Mouse (Mus musculus) E14TG2a.4 (cell line): ENCODE data around the gene Ddrgk1.
A peak's percentile ranks its signal among the peaks of the same experiment; 100 is the strongest.

Experiments used
- H3K27me3 ChIP-seq: 2 replicates; pipeline ENCODE4 v1.6.1; 2014; ENCODE audit warnings: low read length, control low read depth; ENCODE audit not compliant: insufficient read depth
- H3K36me3 ChIP-seq: 2 replicates; pipeline ENCODE4 v1.6.1; 2014; ENCODE audit warnings: low read length, control low read depth; ENCODE audit not compliant: insufficient read depth
- H3K4me1 ChIP-seq: replicated peaks from 2 replicates; pipeline ENCODE4 v1.6.1; 2014; ENCODE audit warnings: low read depth, low read length, control low read depth
- H3K4me3 ChIP-seq: replicated peaks from 2 replicates; pipeline ENCODE4 v1.5.1; 2014; ENCODE audit warnings: mild to moderate bottlenecking, low read length
- H3K9me3 ChIP-seq: 2 replicates; pipeline ENCODE4 v1.6.1; 2014; ENCODE audit warnings: low read length, control low read depth
- CTCF ChIP-seq: conservative IDR thresholded peaks from 2 replicates; pipeline ENCODE4 v1.5.1; 2014; ENCODE audit warnings: low read length
- NANOG ChIP-seq: IDR thresholded peaks from 2 replicates; pipeline ENCODE4 v1.6.1; 2014; ENCODE audit warnings: borderline replicate concordance, low read length, mixed read lengths
- POU5F1 ChIP-seq: IDR thresholded peaks from 2 replicates; pipeline ENCODE4 v1.6.1; 2014; ENCODE audit warnings: low read length, borderline replicate concordance

Gene Ddrgk1

GRCm38 (mm10) chr2:130642684-130643369 lies 21.6 kb downstream of the Ddrgk1 start, which contains the start of gene Lzts3:
Gene Lzts3 (minus strand): TSS chr2:130642803.
- TF ChIP-seq CTCF: no peak
- TF ChIP-seq POU5F1: no peak
- no peak for TF ChIP-seq NANOG
- no peaks in the 10 kb centered on the region for H3K36me3 ChIP-seq
- H3K9me3 ChIP-seq: no peaks in the 10 kb centered on the region
- peaks cover 38% of the 10 kb centered on the region for H3K4me1 ChIP-seq
- peaks cover 27% of the 10 kb centered on the region for H3K27me3 ChIP-seq
- peak within 1 kb of the TSS; percentile 86 for H3K4me3 ChIP-seq

GRCm38 (mm10) chr2:130642197-130642660 lies 22.2 kb downstream of the Ddrgk1 start:
- Histone ChIP-seq H3K4me3 (peak overlapping the region; percentile 86), H3K9me3 (no peaks in the 10 kb centered on the region), H3K4me1 (peaks cover 44% of the 10 kb centered on the region), H3K27me3 (peaks cover 33% of the 10 kb centered on the region), H3K36me3 (no peaks in the 10 kb centered on the region)
- TF ChIP-seq POU5F1: no peak
- TF ChIP-seq CTCF: no peak

DNA sequence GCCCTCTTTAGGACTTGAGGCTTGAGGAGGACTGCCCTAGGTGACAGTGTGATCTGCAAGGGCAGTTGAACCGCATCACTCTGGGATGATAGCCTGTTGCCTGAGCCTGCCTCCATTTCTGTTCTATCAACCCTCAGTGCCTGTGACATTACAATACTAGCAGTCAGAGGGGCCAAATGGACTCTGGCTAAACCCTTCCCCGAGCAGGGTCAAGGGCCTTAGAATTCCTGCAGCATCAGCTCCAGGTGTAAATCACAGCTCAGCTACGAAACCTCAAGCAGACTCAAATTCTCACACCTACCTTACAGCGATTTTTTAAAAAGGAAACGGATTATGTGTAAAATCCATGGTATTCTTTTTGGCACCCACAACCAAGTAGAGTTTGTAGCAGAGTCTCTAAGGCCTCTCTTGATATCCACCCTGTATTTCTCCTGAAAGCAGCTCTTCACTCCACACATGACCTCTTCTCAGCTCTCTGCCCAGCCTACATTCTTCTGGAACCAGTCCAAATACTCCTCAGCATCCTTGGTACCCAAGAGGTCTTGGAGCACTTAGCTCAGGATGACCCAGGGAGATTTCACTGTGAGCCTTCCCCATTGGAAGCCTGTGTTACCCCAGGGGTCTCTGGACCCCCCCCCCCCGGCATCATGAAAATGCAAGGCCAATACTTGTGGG lies 23.0 kb downstream of the Ddrgk1 start:
- Histone ChIP-seq H3K4me1 (peaks cover 51% of the 10 kb centered on the region), H3K4me3 (no peak overlapping the region), H3K27me3 (peaks cover 41% of the 10 kb centered on the region), H3K9me3 (no peaks in the 10 kb centered on the region), H3K36me3 (no peaks in the 10 kb centered on the region)
- no peak for TF ChIP-seq NANOG
- no peak for TF ChIP-seq POU5F1
- TF ChIP-seq CTCF: no peak

DNA sequence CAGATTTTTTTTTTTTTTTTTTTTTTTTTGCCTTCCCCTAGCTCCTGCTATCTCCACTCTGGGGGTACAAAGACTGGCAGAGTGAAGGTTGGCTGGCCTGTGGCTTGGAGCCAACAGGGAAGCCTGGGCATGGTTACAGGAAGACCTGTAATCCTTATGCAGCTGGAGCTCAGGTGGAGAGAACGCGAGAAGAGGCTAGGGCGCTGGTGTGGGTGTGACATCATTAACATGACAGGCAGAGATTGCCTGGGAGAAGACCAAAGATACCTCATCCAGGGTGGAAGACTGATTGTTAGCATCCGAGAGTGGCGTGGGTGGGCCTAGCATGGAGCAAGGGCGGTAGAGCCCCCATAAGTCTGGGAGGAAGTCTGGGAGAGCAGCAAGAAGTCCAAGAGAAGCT lies 25.2 kb downstream of the Ddrgk1 start:
- no peaks in the 10 kb centered on the region for H3K9me3 ChIP-seq
- TF ChIP-seq POU5F1 (no peak), NANOG (no peak), CTCF (no peak)
- H3K4me3 ChIP-seq: 0 out of 2 replicates have a peak overlapping the region, but pooled peaks have one; percentile 32
- H3K27me3 ChIP-seq: peaks cover 63% of the 10 kb centered on the region
- H3K4me1 ChIP-seq: peaks cover 74% of the 10 kb centered on the region
- H3K36me3 ChIP-seq: no peaks in the 10 kb centered on the region

GRCm38 (mm10) chr2:130638101-130638611 lies 26.3 kb downstream of the Ddrgk1 start:
- H3K4me1 ChIP-seq: peaks cover 81% of the 10 kb centered on the region
- TF ChIP-seq NANOG: no peak
- no peak for TF ChIP-seq POU5F1
- no peak for TF ChIP-seq CTCF
- no peaks in the 10 kb centered on the region for H3K9me3 ChIP-seq
- H3K27me3 ChIP-seq: peaks cover 71% of the 10 kb centered on the region
- peak overlapping the region; percentile 75 for H3K4me3 ChIP-seq
- no peaks in the 10 kb centered on the region for H3K36me3 ChIP-seq

- Histone ChIP-seq H3K36me3 (no peaks in the 10 kb centered on the region), H3K4me3 (peak overlapping the region; percentile 75), H3K27me3 (peaks cover 62% of the 10 kb centered on the region), H3K4me1 (peaks cover 93% of the 10 kb centered on the region), H3K9me3 (no peaks in the 10 kb centered on the region)
- TF ChIP-seq CTCF (no peak), POU5F1 (no peak), NANOG (no peak)
Observed at GRCm38 (mm10) chr2:130635847-130636246, 28.6 kb downstream of the Ddrgk1 start.

- TF ChIP-seq POU5F1 (no peak), CTCF (no peak), NANOG (no peak)
- peak overlapping the region; percentile 75 for H3K4me3 ChIP-seq
- peaks cover 95% of the 10 kb centered on the region for H3K4me1 ChIP-seq
- H3K9me3 ChIP-seq: no peaks in the 10 kb centered on the region
- no peaks in the 10 kb centered on the region for H3K36me3 ChIP-seq
- H3K27me3 ChIP-seq: peaks cover 55% of the 10 kb centered on the region
Observed at GRCm38 (mm10) chr2:130634739-130635411, 29.6 kb downstream of the Ddrgk1 start.
